Mouse (Mus musculus) layer of hippocampus, adult 9-11 months (tissue): ENCODE results near the gene Egfr.

Experiments
- DNase-seq: peaks from one replicate; pipeline ENCODE4 v3.0.0; 2022

Gene Egfr

DNA sequence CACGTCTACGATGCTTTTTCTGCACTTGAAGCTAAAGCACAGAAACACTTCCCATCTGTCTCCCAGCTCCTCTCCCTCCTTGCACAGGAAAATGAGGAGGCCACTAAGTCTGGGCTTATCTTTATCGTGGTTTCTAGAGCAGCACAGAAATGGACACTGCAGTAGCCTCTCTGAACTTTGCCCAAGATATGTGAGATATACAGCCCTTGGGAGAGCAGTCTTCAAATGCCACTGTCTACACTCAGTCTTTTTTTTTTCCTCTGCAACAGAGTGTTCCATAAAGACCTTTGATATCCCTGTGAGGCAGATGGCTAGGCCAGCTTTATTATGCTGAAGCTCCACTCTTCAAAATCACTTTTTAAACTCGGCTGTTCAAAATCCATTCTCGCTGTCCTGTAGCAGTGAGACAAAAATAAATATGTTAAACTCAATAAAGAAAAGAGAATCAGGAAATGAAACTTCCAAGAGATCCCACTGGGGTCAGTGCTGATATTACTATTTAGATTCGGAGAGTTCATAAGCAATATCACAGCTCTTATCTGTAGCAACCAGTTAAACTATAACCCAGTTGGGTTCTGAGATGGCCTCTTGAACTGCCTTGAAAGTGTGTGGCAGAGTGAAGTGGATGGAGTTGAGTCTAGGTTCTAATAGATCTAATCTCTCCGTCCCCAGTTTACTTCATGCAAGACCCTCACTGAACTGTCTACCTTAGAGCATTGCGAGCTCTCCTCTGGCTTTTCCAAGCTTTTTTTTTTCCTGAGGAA lies 148.8 kb downstream of the Egfr start:
- no peak for DNase-seq

- DNase-seq, result peak; percentile 32
Observed at GRCm38 (mm10) chr11:16904302-16905011, 152.5 kb downstream of the Egfr start.

GRCm38 (mm10) chr11:16905012-16905332 lies 153.0 kb downstream of the Egfr start:
- no peak for DNase-seq

DNA sequence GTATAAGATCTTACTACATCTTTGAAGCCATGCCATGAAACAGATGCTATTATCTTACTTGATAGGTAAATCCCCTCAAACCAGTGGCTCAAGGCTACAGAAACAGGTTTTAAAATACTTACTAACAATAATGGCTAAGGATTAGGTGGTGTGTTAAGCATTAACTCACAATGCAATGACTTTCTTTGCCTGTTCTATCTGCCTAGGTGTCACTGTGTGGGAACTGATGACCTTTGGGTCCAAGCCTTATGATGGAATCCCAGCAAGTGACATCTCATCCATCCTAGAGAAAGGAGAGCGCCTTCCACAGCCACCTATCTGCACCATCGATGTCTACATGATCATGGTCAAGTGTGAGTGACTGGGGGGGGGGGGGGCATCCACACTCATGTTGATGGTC lies 154.5 kb downstream of the Egfr start:
- no peak for DNase-seq

DNA sequence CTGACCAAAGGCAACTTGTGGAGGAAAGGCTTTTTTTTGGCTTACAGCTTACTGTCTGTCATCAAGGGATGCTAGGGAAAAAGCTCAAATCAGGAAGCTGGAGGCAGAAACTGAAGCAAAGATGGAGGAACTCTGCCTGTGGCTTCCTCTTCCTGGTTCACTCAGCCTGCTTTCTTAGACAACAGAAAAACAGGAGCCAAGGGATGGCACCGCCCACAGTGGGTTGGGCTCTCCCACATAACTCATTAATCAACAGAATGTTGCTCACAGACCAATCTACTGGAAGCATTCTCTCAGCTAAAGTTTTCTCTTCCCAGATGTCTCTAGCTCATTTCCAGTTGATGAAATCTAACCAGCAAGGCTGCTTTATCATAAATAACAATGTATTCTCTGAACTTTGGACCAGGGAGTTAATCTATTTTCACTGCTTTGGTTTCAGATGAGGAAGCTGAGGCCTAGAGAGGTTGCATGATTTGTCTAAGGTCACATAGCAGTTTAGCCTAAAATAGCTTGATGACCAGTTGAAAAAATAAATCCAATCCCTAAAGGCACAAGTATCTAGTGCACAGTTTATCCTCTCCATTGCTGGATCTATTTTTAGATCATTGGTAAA lies 155.6 kb downstream of the Egfr start:
- no peak for DNase-seq

DNA sequence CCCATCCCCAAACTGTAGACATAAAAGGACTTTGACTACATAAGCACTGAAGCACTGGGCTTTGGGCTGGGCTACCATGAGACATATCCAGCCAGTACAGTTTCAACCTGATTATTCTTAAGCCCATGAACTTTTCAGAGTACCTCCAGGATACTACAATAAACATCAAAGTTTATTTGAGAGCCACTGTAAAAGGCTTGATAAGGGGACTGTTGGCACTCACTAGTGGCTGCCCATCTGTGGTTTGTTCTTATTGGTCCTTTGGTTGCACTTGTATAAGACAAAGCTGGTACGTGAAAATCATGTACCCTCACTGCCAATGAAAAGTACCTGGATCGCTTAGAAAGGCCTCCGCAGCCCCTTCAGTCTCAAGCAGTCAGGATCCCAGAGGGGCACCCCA lies 162.8 kb downstream of the Egfr start:
- no peak for DNase-seq

GRCm38 (mm10) chr11:16915850-16916249 lies 163.8 kb downstream of the Egfr start:
- no peak for DNase-seq

DNA sequence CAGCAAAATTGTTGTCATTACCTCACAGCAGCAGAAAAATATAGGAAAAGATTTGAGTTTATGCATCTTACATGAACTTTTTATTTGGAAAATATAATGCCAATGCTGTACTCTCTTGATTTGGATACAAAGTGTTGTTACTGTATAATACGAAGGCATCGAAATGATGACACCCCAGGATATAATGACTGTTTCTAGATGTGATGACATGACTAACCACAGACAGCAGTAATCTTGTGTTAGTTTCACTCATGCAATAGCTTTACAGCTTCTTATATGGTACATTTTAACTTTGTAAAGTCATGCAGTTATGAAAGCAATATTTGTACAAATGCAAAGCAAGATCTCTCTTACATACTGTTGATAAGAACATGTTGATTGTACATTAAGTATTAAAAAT lies 165.5 kb downstream of the Egfr start:
- DNase-seq, result no peak

GRCm38 (mm10) chr11:16932159-16932558 lies 180.2 kb downstream of the Egfr start:
- DNase-seq, result no peak

DNA sequence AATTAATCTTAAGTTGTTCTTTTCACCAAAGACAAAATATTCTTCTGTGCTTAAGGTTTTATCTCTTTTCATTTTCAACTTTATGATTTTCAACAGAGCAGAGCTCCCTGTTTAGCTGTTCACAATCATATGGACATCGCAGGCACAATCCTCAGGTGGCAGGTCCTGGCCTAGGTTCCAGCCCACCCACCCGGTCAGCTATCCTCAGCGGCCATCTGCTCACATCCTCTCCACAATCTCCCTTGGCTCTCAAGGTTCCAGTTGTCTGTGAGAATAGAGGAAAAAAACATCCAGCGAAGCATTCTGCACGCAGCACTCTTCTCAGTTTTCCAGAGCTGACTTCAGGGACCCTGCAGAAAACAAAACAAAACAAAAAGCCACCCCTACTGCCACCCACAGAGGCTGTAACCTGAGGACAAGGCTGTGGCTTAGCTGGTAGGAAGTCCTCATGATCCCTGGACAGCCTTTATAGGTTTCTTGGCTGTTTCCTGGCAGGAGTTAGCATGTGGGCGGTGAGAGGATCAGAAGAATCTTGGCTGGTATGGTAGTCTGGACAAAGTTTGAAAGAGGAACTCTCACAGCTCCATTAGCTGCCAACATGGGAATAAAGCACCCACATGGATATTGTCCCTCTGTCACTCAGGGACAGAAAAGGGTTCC lies 183.7 kb downstream of the Egfr start:
- DNase-seq, result no peak

DNA sequence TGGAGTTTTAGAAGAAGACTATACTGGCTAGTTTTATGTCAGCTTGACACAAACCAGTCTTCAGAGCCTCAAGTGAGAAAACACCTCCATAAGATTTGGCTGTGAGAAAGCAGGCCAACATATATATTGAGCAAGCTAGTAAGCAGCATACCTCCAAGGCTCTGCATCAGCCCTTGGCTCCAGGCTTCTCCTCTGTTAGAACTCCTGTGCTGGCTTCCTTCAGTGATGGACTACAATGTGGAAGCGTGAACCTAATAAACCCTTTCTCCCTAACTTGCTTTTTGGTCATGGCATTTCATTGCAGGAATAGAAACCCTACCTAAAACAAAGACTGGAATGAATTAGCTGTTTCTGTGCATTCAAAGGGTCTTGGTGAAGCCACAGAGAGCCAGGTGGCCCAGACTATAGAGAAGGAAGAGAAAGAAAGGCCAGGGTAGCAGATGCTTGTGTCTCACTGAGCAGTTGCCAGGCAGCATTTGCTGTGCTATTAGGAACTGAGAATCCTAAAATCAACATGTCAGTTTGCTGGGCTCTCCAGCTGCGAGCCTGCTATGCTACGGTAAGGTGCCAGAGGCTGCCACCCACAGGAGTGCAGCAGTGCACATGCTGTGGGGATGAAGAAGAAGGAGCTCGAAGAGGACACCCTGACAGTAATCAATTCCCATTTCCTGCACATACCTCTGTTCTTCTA lies 189.2 kb downstream of the Egfr start:
- peak; percentile 52 for DNase-seq

GRCm38 (mm10) chr11:16941973-16942452 lies 190.0 kb downstream of the Egfr start:
- DNase-seq, result no peak

DNA sequence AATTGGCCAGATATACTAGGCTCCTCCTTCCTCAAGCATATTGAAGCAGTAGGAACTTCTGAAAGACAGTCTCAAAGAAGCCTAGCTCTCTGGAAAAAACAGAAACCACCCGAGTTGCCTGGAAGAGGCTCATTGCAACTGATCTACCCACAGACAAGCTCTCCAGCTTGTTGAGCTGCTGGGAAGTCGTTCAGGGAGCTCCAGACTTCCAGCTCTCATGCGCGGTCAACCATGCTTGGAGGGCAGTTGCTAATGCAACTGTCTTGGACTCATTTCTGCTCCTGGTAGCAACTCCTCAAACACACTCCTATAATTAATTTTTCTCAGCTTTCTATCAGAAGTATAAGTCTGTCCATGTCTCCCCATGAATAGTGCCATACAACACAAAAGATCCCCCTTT lies 191.0 kb downstream of the Egfr start:
- DNase-seq, result no peak

- no peak for DNase-seq
Observed at GRCm38 (mm10) chr11:16948756-16949155, 196.8 kb downstream of the Egfr start.

GRCm38 (mm10) chr11:16950226-16950975 lies 198.4 kb downstream of the Egfr start:
- no peak for DNase-seq

GRCm38 (mm10) chr11:16950976-16951760 lies 199.2 kb downstream of the Egfr start, which contains the start of gene Fbxo48:
Gene Fbxo48, plus strand, starts transcription at chr11:16951375.
- DNase-seq, result peak; percentile 97

- DNase-seq, result no peak
Observed at GRCm38 (mm10) chr11:16951761-16952010, 199.7 kb downstream of the Egfr start.

DNA sequence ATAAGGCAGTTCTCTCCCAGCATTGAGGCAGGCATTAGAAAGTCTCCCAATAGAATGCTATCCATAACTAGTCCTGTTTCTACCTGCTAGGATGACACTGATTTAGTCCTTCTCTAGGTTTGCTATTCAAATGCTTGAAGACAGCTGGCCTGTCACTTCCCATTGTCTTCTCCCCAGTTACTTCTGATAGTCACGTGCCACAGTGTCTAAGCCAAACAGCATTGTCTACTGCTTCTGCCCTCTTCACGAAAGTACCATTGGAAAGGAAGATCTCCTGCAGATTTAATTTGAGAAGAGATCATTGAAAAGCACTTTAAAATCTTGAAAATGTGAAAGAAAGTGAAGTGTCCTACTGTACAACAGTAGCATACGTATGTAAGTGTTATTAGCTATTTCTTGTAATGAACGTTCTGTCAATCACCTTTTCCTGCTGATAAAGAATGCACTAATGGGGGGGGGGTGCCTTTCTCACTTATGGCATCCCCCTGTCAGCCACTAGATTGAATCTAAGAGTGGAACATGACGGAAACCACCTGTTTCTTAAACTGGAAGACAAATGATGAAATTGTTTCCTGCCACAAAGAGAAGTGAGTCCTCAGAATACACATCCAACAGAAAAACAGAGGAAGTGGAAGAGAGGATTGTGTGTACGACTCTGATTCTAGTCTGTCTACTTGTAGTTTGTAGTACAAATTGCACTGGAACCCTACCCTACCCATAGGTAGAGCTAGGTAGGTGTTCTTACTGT lies 204.3 kb downstream of the Egfr start:
- DNase-seq, result no peak

DNA sequence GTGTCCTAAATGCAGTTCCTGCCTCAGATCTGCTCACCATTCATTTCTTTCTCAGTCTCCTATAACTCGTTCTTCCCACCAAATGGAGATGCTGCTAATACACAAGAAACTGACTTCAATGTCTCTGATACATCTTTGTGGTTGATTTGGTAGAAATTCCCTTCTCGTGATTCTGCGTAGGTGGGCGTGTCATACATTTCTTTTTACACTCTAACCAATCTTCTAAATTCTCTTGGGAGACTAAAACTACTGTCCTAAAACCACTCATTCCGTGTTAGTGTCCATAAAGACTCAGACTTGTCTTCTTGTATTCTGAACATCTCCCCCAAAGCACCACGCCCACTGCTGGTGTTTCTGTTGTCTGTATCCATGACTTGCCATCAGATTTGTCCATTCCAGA lies 205.0 kb downstream of the Egfr start:
- DNase-seq, result no peak

- DNase-seq, result no peak
Observed at GRCm38 (mm10) chr11:16958520-16958919, 206.5 kb downstream of the Egfr start.
